Mouse (Mus musculus) layer of hippocampus, adult 2 months (tissue): ENCODE measurements around the gene Anln. TPM values are rescaled to one million over a fixed set of nuclear protein-coding genes. Genes with fewer than 3 reads are reported as not detected.
"Not testable (repeated sequence)": the region's sequence is repeated elsewhere in the genome, so short reads cannot be mapped to it uniquely, and the experiment has no call there.

ENCODE experiments used
- DNase-seq, 2 experiments: peaks; one replicate each; pipeline ENCODE4 v3.0.0; 2022; ENCODE audit warnings: low spot score in 2 of 2
- H3K27ac ChIP-seq: fragments of 200-600 bp; 2 replicates; pipeline ENCODE4 v1.8.1; 2022
- H3K4me3 ChIP-seq: fragments of 200-600 bp; 2 replicates; pipeline ENCODE4 v1.8.1; 2022; ENCODE audit warnings: mild to moderate bottlenecking
- CTCF ChIP-seq: fragments of 200-600 bp; conservative IDR thresholded peaks from 2 replicates; pipeline ENCODE4 v1.8.1; 2022; ENCODE audit warnings: antibody characterized with exemption, mild to moderate bottlenecking, moderate library complexity
- total RNA-seq, 2 experiments: library from RNA; stranded (reverse); gene quantifications; 2 replicates each; pipeline ENCODE4 v1.2.3; 2021

The Anln gene
- total RNA-seq, 2 experiments from 2014 or later = 17.4 to 21.5 TPM

DNA sequence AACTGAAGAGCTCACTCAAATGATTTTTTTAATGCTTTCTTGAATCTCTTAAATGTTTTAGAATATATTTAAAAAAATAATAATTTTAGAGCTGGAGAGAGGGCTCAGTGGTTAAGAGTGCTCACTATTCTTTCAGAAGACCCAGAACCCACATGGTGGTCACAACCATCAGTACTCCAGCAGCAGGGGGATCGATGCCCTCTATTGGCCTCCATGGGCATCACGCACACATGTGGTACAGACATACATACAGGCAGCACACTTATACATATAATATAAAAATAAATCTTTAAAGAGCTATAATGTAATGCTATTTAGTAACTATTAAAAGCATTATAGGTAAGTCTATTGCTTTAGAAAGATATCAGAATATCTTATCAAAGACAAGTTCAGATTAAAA, 51.8 kb downstream of the Anln start:
- Histone ChIP-seq H3K4me3 (no peak overlapping the region), H3K27ac (no peak overlapping the region)
- no peak for DNase-seq
- no peak for TF ChIP-seq CTCF

DNA sequence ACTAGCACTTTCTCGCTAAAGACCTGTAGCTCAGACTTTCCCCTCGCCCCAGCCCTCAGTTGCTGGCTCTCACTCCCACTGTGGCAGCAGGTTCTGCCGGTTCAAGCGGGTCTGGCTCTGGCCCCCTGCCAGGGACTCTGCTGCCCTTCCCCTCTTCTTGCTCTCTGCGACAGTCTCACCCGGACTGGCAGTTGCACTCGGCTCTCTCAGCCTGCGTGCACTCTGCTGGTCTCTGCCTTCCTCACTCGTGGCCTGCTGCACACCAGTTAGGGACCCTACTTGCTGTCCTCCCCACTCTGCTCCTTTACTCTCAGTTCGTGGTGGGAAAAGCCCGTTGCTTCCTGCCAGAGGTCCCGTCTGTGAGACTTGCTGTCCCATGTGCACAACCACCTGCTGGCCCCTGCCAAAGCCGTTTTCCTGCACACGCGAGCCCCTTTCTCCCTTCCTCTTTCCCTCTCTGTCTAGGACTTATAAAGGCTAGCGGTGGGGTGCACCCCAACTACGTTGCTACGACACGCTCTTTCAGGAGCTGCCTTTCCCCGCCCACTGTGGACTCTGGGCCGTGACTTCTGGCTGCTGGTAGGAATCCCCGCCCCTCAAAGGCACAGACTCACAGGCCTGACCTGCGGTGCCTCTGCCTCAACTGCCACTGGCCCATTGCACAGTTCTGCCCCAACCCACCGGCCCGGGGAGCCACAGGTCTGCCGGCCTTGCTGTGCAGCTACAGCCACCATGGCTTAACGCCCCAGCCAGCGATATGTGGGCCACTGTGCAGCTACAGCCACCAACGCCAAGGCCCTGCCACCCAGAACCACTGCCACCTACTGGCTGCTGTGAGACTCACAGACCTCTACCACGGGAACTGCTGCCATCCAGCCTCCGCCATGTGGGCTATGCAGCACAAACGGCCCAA, 61.3 kb downstream of the Anln start:
- peak; percentile 95 for TF ChIP-seq CTCF
- peak; percentile 68 to 79 for DNase-seq
- Histone ChIP-seq H3K27ac (peak overlapping the region; percentile 61), H3K4me3 (peak overlapping the region; percentile 59)

DNA sequence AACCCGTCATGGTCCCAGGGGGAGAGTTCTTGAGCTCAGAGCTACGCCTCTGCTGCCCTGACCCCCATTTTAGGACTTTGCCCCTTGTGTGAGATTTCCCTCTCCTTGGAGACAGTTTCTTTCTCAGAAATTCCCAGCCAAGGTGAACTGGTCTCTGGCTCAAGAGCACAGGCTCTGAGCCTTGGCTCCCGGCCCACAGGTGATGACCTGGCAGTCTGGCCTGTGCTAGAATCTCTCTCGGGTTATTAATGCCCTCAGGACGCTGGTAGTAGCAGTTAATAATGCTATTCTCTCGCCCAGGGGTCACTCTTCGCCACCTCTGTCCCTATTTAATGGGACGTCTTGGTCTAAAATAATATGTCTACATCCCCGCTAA, 61.9 kb downstream of the Anln start:
- TF ChIP-seq CTCF = no peak
- peak overlapping the region; percentile 59 for H3K4me3 ChIP-seq
- peak overlapping the region; percentile 61; the same call in 1 of the 2 replicates for H3K27ac ChIP-seq
- DNase-seq = no peak

DNA sequence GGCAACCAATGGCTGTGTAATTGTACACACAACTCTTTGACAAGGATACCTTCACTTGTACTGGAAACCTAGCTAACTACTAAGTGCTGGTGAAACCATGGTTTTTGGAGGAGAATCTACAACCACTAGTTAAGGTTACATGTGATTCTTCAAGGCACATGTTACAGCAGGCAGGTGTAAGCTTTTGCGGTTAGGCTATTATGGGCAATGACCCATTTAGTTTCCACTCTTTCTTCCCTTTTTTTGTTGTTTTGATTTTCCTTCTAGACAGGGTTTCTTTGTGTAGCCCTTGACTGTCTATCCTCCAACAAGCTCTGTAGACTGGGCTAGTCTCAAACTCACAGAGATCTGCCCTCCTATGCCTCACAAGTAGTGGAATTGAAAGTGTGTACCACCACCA, 64.4 kb downstream of the Anln start:
- no peak overlapping the region for H3K4me3 ChIP-seq
- no peak for TF ChIP-seq CTCF
- no peak overlapping the region for H3K27ac ChIP-seq
- no peak for DNase-seq

DNA sequence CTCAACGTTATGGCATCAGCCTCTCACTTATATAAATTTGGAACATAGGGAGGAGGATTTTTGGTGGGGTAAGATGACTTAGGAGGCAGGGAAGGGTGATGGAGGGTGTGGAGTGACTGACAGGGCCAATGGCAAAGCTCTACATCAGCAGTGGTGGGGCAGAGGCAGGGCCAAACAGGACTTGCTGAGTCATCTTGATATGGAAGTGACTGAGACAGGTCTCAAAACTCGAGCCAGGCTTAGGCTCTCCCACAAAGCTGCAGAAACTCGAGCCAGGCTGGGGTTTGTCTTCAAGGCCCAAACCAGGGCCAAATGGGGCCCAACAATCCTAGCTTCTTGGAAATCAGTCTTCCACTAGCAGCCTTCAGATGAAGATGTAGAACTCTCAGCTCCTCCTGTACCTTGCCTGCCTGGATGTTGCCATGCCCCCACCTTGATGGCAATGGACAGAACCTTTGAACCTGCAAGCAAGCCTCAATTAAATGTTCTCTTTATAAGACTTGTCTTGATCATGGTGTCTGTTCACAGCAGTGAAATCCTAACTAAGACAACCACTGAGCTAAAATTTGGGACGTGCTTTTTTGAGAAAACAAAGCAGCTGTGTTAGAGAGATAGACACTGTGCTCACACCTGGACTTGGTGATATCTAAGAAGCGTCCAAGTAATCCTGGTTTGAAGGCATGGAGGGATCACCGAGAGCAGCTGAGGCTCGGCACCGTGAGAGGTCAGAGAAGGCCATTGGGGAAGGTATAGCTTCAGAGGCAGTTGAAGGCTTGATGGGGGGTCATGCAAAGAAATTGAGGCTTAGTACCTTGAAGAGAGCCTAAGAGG, 66.4 kb downstream of the Anln start:
- Histone ChIP-seq H3K4me3 (no peak overlapping the region), H3K27ac (no peak overlapping the region)
- no peak for TF ChIP-seq CTCF
- no peak for DNase-seq

DNA sequence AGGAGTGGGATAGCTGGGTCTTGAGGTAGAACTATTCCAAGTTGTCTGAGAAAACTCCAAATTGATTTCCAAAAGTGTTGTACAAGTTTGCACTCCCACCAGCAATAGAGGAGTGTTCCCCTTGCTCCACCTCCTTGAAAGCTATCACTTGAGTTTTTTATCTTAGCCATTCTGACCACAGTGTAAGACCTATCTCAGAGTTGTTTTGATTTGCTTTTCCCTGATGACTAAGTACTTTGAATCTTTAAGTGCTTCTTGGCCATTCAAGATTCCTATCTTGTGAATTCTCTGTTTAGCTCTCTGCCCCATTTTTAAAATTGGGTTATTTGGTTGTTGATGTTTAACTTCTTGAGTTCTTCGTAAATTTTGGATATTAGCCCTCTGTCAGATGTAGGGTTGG, 69.9 kb downstream of the Anln start:
- H3K27ac ChIP-seq = no peak overlapping the region
- H3K4me3 ChIP-seq = no peak overlapping the region
- DNase-seq = no peak
- no peak for TF ChIP-seq CTCF

DNA sequence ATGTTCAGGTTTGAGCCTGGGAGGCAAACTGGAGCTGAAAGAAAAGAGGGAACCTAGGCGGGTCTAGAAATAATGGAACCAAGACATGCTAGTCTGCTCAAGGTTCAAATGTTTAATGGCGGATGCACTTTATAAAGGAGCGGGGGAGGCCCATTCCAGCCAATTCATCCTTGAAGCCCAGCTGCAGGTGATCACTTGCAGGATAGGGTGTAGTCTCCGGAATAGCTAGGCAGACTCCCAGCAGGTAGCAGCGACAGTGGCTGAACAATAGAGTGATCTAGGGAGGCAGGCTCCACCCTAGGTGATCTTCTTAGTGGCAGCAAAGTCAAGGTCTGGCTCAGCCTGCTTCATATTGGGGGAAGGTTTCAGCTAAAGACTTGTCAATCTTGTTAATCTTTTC, 72.9 kb downstream of the Anln start:
- not testable (repeated sequence) for H3K27ac ChIP-seq, DNase-seq, H3K4me3 ChIP-seq

DNA sequence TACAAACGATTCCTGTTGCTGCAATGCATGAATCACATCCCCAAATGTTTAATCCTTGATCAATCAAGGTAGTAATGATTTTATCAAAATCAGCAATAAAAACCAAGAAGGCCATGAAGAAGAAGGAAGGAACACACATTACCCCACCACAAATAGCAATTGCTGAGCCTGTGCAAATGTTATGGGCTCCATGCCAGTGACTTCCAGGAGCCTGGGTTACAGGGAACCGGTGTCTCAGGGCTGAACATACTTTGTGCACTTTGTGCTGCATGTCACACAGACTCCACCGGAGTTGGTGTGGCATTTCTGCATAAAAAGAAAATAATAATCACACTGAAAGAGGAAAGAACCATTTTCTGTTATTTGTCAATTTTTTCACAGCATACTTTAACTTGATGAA, 74.9 kb downstream of the Anln start:
- TF ChIP-seq CTCF = no peak
- no peak overlapping the region for H3K4me3 ChIP-seq
- no peak for DNase-seq
- H3K27ac ChIP-seq = no peak overlapping the region

DNA sequence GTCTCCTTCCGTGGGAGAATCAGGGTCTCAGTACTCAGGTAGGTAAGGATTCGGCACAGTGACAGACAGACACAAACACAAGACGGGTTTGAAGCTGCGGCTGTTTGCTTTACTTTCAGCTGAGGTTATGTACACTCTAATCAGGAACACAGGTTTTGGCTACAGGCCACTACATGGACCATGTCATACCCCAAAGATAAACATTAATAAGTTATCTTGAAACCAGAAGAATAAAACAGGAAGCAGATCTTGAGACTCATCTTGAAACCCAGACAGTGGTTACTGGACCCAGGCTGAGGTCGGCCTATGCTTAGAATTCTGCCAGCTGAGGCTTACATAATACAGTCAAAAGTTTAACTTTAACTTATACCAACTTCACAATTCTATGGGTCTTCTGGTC, 75.8 kb downstream of the Anln start:
- H3K4me3 ChIP-seq = no peak overlapping the region
- no peak for TF ChIP-seq CTCF
- H3K27ac ChIP-seq = no peak overlapping the region
- DNase-seq = no peak

DNA sequence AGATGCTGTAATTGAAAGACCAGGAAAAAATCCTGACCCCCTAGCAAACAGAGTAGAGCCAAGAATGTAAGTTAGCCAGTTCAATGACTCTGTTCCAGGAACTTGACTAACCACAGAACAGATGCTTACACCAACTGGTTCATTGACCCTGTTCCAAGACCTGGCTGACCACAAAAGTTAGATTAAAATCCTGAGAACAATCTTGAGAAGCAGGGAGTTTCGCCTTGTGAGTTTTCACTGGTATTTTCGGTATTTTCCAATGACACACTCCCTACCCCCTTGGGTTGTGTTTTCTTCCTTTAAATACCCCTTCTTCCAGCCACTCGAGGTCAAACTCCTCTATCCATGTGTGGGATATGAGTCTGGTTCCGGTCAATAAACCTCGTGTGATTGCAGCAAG, 79.3 kb downstream of the Anln start:
- no peak overlapping the region for H3K4me3 ChIP-seq
- DNase-seq = no peak
- TF ChIP-seq CTCF = no peak
- no peak overlapping the region for H3K27ac ChIP-seq

DNA sequence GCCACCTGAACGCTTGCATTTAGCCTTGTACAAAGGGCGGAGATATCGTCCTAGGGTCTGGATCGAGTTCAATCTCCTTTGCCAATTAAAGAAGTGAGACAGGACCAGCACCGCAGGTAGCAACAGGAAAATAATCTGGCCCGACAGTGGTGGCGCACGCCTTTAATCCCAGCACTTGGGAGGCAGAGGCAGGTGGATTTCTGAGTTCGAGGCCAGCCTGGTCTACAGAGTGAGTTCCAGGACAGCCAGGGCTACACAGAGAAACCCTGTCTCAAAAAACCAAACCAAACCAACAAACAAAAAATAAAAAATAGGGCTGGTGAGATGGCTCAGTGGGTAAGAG, 81.1 kb downstream of the Anln start:
- Histone ChIP-seq H3K27ac (peak overlapping the region; percentile 98), H3K4me3 (peak overlapping the region; percentile 82)

DNA sequence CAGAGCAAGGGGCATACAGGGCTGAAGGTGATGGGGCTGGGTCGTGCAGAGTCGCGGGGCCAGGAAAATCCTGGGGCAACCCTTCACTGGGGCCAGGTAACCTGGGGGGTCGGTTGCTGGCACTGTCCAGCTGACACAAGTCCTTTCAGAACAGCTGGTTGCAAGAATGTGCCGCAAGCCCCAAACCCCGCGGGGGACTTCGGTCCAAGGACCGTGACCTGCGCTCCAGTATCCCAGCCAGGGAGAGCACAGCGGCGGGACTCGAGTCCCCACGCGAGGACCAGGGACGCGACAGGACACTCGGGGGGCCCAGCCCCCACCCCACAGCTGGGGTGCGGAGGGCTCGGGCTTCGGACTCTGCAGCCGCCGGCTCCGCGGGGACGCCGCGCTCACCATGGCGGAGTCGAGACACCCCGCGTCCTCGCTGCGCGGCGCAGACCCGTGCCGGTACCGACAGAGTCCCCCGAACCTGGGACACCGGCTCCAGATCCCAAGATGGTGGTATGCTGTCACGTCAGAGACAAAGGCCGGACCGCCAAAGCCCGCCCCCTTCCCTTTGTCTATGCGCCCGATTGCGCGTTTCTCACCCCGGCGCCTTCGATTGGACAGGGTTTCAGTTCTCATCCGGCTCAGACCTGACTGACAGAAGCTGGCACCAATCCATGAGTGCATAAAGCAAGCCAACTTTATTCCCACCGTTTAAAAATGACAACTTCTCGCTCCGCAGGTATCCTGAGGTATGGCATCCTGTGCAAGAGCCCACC, 81.7 kb downstream of the Anln start, which contains the start of gene Zfp810:
Gene Zfp810, minus strand, starts transcription at position 493 of the 764 bp plus-strand sequence.
- TF ChIP-seq CTCF = no peak
- peak within 1 kb of the TSS; percentile 82 for H3K4me3 ChIP-seq
- DNase-seq = peak; percentile 93 to 96
- peak within 1 kb of the TSS; percentile 98 for H3K27ac ChIP-seq

More for the DNA sequence above, 81.1 kb downstream of the Anln start:
- DNase-seq = not testable (repeated sequence)

DNA sequence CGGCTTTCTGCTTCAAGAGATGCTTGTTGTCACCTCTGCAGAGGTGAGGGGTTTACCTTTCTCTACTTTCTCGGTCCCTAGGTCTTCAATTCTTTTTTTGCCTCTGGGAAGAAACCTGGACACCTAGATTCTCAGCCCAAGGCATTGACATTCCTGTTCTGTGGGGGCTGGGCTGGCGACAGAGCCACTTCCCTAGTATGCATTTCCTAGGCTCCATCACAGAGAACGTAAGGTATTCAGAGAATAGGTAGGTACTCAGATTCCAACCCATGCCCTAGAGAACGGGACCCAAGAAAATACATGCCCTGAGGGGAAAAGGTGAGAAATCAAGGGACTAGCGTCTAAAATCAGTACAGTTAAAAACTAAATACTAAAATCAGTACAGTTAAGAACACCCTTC, 82.3 kb downstream of the Anln start:
- TF ChIP-seq CTCF = no peak
- peak overlapping the region; percentile 98 for H3K27ac ChIP-seq
- H3K4me3 ChIP-seq = peak overlapping the region; percentile 82
- no peak for DNase-seq
